Mouse (Mus musculus) brain, embryonic 14.5 days (tissue): ENCODE data around the gene Tnfaip1.

ENCODE experiments used
- CTCF ChIP-seq: fragments of 200-500 bp; IDR thresholded peaks from 2 replicates; pipeline ENCODE4 v1.5.1; 2012; ENCODE audit warnings: inconsistent platforms, mild to moderate bottlenecking, moderate library complexity, borderline replicate concordance; ENCODE audit not compliant: insufficient read depth, insufficient read length; ENCODE audit errors: extremely low read depth
- POLR2A ChIP-seq: fragments of 200-500 bp; IDR thresholded peaks from 2 replicates; pipeline ENCODE4 v1.6.1; 2012; ENCODE audit warnings: mild to moderate bottlenecking, inconsistent platforms, borderline replicate concordance; ENCODE audit not compliant: poor library complexity, insufficient read depth, insufficient read length, severe bottlenecking; ENCODE audit errors: extremely low read depth

DNA sequence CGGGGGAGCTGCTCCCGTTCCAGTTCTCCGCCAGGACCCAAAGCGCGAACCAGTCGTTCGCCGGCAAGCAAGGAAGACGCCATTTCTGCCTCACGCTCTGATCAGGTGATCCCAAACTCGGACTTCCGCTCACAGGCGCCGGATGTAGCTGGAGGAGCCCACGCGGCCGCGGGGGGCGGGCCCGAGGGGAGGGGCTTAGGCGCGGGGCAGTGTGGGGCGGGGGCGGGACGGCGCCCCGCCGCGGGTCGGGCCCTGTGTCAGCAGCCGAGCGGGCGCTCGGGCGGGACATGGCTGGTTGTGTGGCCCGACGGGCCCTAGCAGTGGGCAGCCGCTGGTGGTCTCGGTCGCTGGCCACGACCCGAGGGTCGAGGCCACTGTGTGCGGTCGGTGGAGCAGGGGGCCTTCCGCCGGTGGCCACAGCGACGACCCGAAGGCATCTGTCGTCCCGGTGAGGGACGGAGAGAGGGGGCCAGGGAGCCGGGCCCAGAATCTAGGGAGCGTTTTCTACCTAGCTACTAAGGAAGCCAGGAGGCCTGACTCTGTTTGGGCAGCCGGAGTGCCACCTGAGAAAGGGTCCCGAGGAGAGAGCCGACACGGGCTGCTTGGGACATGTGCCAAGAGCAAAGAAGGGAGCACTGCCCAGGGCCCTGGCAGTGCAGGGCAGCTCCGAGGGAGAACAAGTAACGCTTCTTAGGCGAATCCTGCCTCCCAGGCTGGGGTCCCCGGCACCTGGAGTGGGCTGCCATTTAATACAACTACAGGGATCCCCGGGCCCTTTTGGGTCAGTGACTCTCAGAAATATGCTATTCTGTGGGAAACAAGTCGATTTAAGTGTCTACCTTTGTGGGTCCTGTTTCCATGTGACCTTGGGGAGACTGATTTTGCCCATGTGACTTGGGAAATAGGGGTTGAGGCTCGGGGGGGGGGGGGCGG is 23.8 kb downstream of the Tnfaip1 start, which contains the start of the genes Tmem199 and Poldip2:
- TF ChIP-seq CTCF (no peak), POLR2A (peak; percentile 100)
